Mouse (Mus musculus) heart, embryonic 15.5 days (tissue): ENCODE data around the gene Mest. TPM values are rescaled to one million over a fixed set of nuclear protein-coding genes. Genes with fewer than 3 reads are reported as not detected.

Source experiments
- ATAC-seq: fragments of 200-750 bp; cut with Nextera tagmentation; replicated peaks from 2 replicates; pipeline ENCODE4 v1.8.0; 2017; ENCODE audit warnings: low read depth, moderate TSS enrichment; ENCODE audit not compliant: insufficient number of reproducible peaks, insufficient read depth, low FRiP score
- H3K27ac ChIP-seq: fragments of 300-500 bp; sonication (generic); 2 replicates; pipeline ENCODE4 v1.5.1; 2015; ENCODE audit warnings: mild to moderate bottlenecking, inconsistent platforms
- H3K27me3 ChIP-seq: fragments of 300-500 bp; sonication (generic); 2 replicates; pipeline ENCODE4 v1.6.1; 2015; ENCODE audit warnings: inconsistent platforms
- H3K36me3 ChIP-seq: fragments of 300-500 bp; sonication (generic); 2 replicates; pipeline ENCODE4 v1.6.1; 2015; ENCODE audit warnings: mild to moderate bottlenecking, inconsistent platforms
- H3K4me1 ChIP-seq: fragments of 300-500 bp; sonication (generic); replicated peaks from 2 replicates; pipeline ENCODE4 v1.6.1; 2015; ENCODE audit warnings: inconsistent platforms
- H3K4me2 ChIP-seq: fragments of 300-500 bp; sonication (generic); 2 replicates; pipeline ENCODE4 v1.6.1; 2015; ENCODE audit warnings: inconsistent platforms, mild to moderate bottlenecking, moderate library complexity
- H3K4me3 ChIP-seq: fragments of 300-500 bp; sonication (generic); 2 replicates; pipeline ENCODE4 v1.5.1; 2015; ENCODE audit warnings: mild to moderate bottlenecking, inconsistent platforms
- H3K9ac ChIP-seq: fragments of 300-500 bp; sonication (generic); 2 replicates; pipeline ENCODE4 v1.6.1; 2015; ENCODE audit warnings: mild to moderate bottlenecking, inconsistent platforms
- H3K9me3 ChIP-seq: fragments of 300-500 bp; sonication (generic); replicated peaks from 2 replicates; pipeline ENCODE4 v1.6.1; 2016; ENCODE audit warnings: inconsistent platforms
- WGBS: fragments of 180-500 bp; shearing (Covaris S2); methylation state at CpG from one replicate; pipeline ENCODE4 v1.1.7; 2015; ENCODE audit warnings: mixed read lengths; 5-methylcytosine and 5-hydroxymethylcytosine counted together
- polyA plus RNA-seq: library from polyadenylated mRNA; unstranded; fragments of >200 nt; fragmentation: Nextera tagmentation; extraction: Ambion mirVana; gene quantifications from 2 replicates; pipeline ENCODE4 v1.2.1, GENCODE M21; 2015

Gene Mest
- polyA plus RNA-seq, 1 experiment from 2014 or later, result 1,527 TPM

- no peak overlapping the region for H3K9ac ChIP-seq
- WGBS, result 61% methylated on average over 25 of the region's 25 CpGs
- no peak for ATAC-seq
- H3K4me3 ChIP-seq, result no peak overlapping the region
- H3K27me3 ChIP-seq, result no peaks in the 10 kb centered on the region
- H3K9me3 ChIP-seq, result no peaks in the 10 kb centered on the region
- H3K36me3 ChIP-seq, result no peaks in the 10 kb centered on the region
- H3K27ac ChIP-seq, result peak overlapping the region; percentile 9; the same call in 1 of the 2 replicates
- no peak overlapping the region for H3K4me2 ChIP-seq
- H3K4me1 ChIP-seq, result peaks cover 3% of the 10 kb centered on the region
Observed at GRCm38 (mm10) chr6:30710371-30711364, 12.7 kb upstream of the Mest start.

- H3K27ac ChIP-seq, result no peak overlapping the region
- ATAC-seq, result no peak
- H3K9me3 ChIP-seq, result no peaks in the 10 kb centered on the region
- no peak overlapping the region for H3K4me2 ChIP-seq
- H3K4me3 ChIP-seq, result no peak overlapping the region
- WGBS, result 43% methylated on average over 10 of the region's 10 CpGs
- no peaks in the 10 kb centered on the region for H3K36me3 ChIP-seq
- H3K27me3 ChIP-seq, result no peaks in the 10 kb centered on the region
- peaks cover 3% of the 10 kb centered on the region for H3K4me1 ChIP-seq
- H3K9ac ChIP-seq, result no peak overlapping the region
Observed at GRCm38 (mm10) chr6:30711365-30711763, 12.0 kb upstream of the Mest start.

GRCm38 (mm10) chr6:30712484-30712883 is 10.9 kb upstream of the Mest start:
- WGBS, result 53% methylated on average over 7 of the region's 7 CpGs
- no peak overlapping the region for H3K9ac ChIP-seq
- no peak overlapping the region for H3K4me2 ChIP-seq
- H3K4me3 ChIP-seq, result no peak overlapping the region
- no peaks in the 10 kb centered on the region for H3K9me3 ChIP-seq
- peak; percentile 64 for ATAC-seq
- peaks cover 3% of the 10 kb centered on the region for H3K4me1 ChIP-seq
- no peaks in the 10 kb centered on the region for H3K36me3 ChIP-seq
- peak overlapping the region; percentile 36 for H3K27ac ChIP-seq
- no peaks in the 10 kb centered on the region for H3K27me3 ChIP-seq

GRCm38 (mm10) chr6:30713455-30713854 is 9.9 kb upstream of the Mest start:
- WGBS, result 67% methylated on average over 6 of the region's 6 CpGs
- Histone ChIP-seq H3K9ac (no peak overlapping the region), H3K4me3 (no peak overlapping the region), H3K36me3 (no peaks in the 10 kb centered on the region), H3K27ac (0 out of 2 replicates have a peak overlapping the region, but pooled peaks have one; percentile 35), H3K4me1 (peaks cover 3% of the 10 kb centered on the region), H3K27me3 (no peaks in the 10 kb centered on the region), H3K9me3 (no peaks in the 10 kb centered on the region), H3K4me2 (no peak overlapping the region)
- ATAC-seq, result no peak

GRCm38 (mm10) chr6:30713896-30714295 is 9.5 kb upstream of the Mest start:
- H3K4me3 ChIP-seq, result no peak overlapping the region
- H3K9ac ChIP-seq, result no peak overlapping the region
- H3K27ac ChIP-seq, result 0 out of 2 replicates have a peak overlapping the region, but pooled peaks have one; percentile 35
- no peaks in the 10 kb centered on the region for H3K36me3 ChIP-seq
- H3K9me3 ChIP-seq, result no peaks in the 10 kb centered on the region
- ATAC-seq, result no peak
- WGBS, result 80% methylated on average over 11 of the region's 11 CpGs
- H3K4me2 ChIP-seq, result no peak overlapping the region
- H3K4me1 ChIP-seq, result peaks cover 3% of the 10 kb centered on the region
- no peaks in the 10 kb centered on the region for H3K27me3 ChIP-seq

GRCm38 (mm10) chr6:30714891-30715471 is 8.4 kb upstream of the Mest start:
- H3K9me3 ChIP-seq, result no peaks in the 10 kb centered on the region
- no peak overlapping the region for H3K9ac ChIP-seq
- no peak for ATAC-seq
- no peak overlapping the region for H3K4me3 ChIP-seq
- H3K27ac ChIP-seq, result no peak overlapping the region
- no peaks in the 10 kb centered on the region for H3K27me3 ChIP-seq
- H3K36me3 ChIP-seq, result no peaks in the 10 kb centered on the region
- no peak overlapping the region for H3K4me2 ChIP-seq
- 80% methylated on average over 5 of the region's 5 CpGs for WGBS
- H3K4me1 ChIP-seq, result peaks cover 3% of the 10 kb centered on the region

- no peaks in the 10 kb centered on the region for H3K9me3 ChIP-seq
- H3K4me3 ChIP-seq, result no peak overlapping the region
- H3K4me1 ChIP-seq, result peaks cover 5% of the 10 kb centered on the region
- H3K4me2 ChIP-seq, result no peak overlapping the region
- no peaks in the 10 kb centered on the region for H3K27me3 ChIP-seq
- peak overlapping the region; percentile 11; the same call in 1 of the 2 replicates for H3K27ac ChIP-seq
- H3K9ac ChIP-seq, result no peak overlapping the region
- no peak for ATAC-seq
- no peaks in the 10 kb centered on the region for H3K36me3 ChIP-seq
- WGBS, result 61% methylated on average over 7 of the region's 7 CpGs
Observed at GRCm38 (mm10) chr6:30716796-30717195, 6.6 kb upstream of the Mest start.

GRCm38 (mm10) chr6:30722385-30723164 is 772 bp upstream of the Mest start:
- no peak overlapping the region for H3K4me2 ChIP-seq
- no peak overlapping the region for H3K9ac ChIP-seq
- H3K27ac ChIP-seq, result no peak overlapping the region
- no peak for ATAC-seq
- no peaks in the 10 kb centered on the region for H3K27me3 ChIP-seq
- H3K4me1 ChIP-seq, result peaks cover 10% of the 10 kb centered on the region
- no peak overlapping the region for H3K4me3 ChIP-seq
- WGBS, result 78% methylated on average over 4 of the region's 4 CpGs
- no peaks in the 10 kb centered on the region for H3K36me3 ChIP-seq
- H3K9me3 ChIP-seq, result no peaks in the 10 kb centered on the region

GRCm38 (mm10) chr6:30730301-30730971 is 7.1 kb downstream of the Mest start:
- Histone ChIP-seq H3K4me2 (no peak overlapping the region), H3K27me3 (no peaks in the 10 kb centered on the region), H3K9me3 (no peaks in the 10 kb centered on the region), H3K9ac (no peak overlapping the region), H3K36me3 (no peaks in the 10 kb centered on the region), H3K27ac (peak overlapping the region; percentile 45), H3K4me1 (no peaks in the 10 kb centered on the region), H3K4me3 (no peak overlapping the region)
- no peak; the same call in 1 of the 2 replicates for ATAC-seq
- WGBS, result 50% methylated on average over 12 of the region's 12 CpGs

GRCm38 (mm10) chr6:30732571-30733130 is 9.3 kb downstream of the Mest start:
- Histone ChIP-seq H3K4me1 (peaks cover 4% of the 10 kb centered on the region; the same call in 1 of the 2 replicates), H3K36me3 (no peaks in the 10 kb centered on the region), H3K9me3 (peaks cover 16% of the 10 kb centered on the region), H3K4me3 (no peak overlapping the region), H3K4me2 (no peak overlapping the region), H3K27ac (no peak overlapping the region), H3K27me3 (no peaks in the 10 kb centered on the region), H3K9ac (no peak overlapping the region)
- WGBS, result 60% methylated on average over 18 of the region's 18 CpGs
- no peak for ATAC-seq
